Mouse (Mus musculus): Measurements from ENCODE around the gene Il3.
"Not testable (repeated sequence)": the region's sequence is repeated elsewhere in the genome, so short reads cannot be mapped to it uniquely, and the experiment has no call there.

Gene Il3

DNA sequence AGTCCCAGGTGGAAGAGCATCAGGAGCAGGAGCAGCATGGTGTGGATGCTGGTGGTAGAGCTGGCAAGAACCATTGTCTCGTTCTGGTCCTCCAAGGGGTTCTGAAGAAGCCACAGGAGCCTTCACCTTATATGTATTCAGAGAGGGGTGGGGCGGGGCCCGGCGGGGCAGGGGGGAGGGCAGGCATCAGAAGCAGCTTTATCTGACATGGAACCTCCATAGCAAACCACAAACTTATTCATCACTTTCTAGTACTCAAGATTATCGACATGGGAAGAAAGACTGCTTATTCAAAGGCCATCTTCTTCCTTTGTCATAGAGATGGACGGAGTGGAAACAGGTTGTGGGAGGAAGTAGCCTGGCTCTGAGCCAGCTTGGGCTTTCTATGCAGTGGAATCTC, at the start of gene Il3:
Gene Il3, minus strand, starts transcription at position 101 of the 400 bp plus-strand sequence.
- no peak for DNase-seq (ENCODE audit: low spot score in 2 of 2)

DNA sequence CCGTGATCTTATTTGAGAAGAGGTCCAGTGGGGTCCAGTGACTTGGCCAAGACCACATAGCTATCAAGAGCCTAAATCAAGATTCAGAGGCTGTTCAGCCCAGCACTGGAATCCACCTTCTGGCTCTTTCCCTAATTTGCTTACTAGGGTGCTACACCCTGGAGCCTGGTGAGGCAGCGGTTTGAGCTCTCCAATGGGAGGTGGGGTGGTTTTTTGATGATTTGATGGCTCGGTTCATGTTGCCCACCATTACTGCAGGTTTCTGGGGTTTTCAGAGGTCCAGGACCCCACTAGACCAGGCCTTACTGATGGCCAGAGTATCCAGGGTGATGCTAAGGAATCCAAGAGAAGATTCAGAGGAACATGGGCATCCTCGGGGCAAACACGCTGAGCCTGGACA, 48.3 kb upstream of the Il3 start:
- DNase-seq (ENCODE audit: low spot score in 2 of 2) = no peak

DNA sequence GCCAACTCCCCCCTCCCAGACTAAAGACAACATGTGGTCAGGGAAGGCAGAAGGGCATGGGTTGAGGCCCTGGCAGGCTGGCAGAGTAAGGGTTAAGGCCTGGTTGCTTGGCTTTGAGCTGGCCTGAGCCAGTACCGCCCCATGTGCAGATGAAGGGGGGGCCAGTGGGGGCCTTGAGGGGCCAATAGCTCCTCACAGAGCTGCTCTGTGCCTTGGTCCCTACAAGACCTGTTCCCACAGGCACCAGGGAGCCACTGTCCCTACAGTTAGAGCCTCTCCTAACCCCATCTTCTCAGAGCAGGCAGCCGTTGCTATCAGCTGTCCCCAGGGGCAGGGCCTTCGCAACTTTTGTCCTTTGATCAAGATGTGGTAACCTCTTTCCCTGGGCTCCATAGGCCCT, 47.7 kb upstream of the Il3 start:
- DNase-seq (ENCODE audit: low spot score in 2 of 2) = no peak

DNA sequence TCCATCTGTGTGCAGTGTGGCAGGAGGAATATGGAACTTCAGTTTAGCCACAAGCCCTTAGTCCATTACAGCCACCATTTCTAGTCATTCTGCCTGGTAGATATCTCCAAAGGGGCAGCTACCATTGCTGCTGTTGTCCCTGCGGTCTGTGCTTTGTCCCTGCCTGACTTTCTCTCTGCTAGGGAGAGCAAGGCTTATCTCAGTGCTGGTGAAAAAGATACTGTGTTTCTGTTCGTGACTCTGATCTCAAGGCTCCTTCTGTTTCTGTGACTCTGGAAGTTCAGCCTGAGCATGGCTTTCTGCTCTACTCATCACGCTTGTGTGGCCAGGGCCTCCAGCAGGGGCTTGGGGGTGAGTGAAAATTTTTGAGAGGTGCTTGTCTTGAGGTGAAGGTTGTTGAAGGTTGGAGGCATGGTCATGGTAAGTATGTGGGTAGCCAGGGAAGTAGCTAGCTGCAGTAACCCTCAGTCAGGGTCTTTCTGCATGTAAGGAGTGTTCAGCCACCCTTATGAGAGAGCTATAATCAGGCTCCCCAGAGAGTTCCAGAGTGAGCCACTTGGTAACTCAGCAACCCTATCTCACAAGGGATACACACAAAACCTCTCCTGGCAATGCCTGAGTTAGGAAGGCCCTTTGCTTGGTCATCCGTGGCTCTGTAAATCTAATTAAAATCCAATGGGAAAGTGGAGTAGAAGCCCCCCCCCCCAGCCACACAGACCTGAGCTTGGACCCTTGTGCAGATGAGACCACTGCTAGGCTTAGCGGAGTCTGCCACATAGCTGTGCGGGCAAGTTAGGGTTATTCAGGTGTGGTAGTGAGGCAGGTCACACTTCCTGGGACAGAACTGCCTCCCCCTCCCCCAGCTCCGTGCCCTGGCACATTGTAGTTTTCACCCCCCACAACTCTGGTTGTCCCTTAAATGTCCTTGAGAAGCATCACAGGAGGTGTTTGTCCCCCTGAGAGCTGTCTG, 46.6 kb upstream of the Il3 start:
- no peak for DNase-seq (ENCODE audit: low spot score in 2 of 2)

DNA sequence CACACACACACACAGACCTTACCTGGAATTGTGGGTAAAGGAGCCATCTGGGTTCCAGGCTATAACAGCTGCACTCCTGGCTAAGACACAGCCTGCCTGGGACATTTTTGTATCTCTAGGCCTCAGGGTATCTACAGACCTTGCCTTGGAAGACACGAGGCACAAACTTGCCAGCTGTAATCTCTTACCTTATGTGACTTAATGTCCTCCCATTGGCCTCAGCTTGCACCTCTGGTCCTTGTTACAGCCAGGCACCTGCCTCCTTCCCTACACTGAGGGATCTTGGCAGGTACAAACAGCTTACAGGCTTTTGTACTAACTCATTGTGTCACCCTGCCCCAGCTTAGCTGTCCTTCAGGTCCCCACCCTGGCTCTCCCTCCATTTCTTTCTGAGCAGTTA, 45.5 kb upstream of the Il3 start:
- DNase-seq (ENCODE audit: low spot score in 2 of 2) = no peak

DNA sequence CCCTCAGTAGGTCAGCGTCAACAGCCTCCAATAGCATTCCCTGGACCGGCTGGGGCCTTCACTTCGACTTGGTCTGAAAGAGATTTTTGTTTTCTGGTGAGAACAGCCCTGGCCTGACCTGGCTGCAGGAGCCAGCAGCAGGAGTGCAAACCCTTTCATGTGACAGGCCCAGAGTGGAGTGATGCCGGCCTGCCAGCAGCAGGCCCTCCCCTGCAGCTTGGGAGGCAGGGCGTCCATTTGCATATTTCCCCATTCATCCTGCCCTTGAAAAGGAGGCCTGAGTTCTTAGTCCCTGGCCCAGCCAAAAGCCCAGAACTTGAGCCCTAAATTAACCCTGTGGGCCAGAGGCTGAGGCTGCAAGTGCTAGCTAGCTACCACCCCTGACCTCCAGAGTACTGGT, 44.9 kb upstream of the Il3 start:
- DNase-seq (ENCODE audit: low spot score in 2 of 2) = no peak

DNA sequence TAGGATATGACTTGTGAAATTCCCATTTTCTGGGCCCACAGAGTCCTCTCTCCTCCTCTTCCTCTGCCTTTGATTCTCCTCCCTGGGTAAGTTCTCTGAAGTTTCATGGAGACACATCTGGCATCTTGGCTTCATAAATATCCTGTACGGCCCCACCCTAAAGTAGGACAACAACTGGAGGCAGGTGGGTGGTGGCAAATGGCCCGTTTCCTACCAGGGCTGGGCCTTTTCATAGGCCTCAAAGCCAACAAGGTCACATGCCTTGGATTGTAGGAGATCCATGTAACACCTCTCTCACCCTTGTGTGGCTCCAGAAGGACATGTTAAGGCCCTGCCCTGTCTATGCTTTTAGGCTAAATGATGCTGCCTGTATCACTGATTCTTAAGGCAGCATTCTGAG, 43.5 kb upstream of the Il3 start:
- no peak for DNase-seq (ENCODE audit: low spot score in 2 of 2)

DNA sequence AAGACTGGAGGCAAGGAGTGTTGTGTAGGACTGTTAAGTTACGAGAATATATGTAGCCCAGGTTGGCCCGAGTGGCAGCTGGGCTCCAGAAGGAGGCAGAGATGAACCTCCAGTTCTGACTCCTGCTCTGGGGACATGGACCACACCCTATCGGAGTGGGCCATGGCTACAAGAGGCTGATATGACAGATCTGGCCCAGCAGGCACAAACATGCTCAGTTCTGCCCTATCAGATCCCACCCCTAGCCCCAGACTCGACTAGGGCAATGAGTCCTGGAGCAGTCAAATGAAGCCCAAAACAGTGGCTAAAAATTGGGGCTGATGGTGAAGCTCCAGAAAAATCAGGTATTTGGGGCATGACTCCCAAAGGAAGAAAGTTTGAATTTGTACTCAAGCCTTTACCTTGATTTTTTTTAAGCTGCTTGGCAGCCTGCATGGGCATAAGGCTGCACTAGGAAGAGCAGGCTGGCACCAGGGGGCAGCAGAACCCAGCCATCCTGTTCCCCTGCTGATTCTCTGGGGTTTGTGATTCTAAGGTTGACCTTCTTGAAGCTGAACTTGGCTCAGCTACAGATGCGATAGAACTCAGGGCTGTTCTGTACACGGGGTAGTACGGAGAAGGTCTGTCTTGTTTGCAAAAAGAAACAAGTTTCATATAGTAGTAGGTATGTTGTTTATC, 40.2 kb upstream of the Il3 start:
- peak in 1 of 2 experiments; percentile 30 for DNase-seq (ENCODE audit: low spot score in 2 of 2)

DNA sequence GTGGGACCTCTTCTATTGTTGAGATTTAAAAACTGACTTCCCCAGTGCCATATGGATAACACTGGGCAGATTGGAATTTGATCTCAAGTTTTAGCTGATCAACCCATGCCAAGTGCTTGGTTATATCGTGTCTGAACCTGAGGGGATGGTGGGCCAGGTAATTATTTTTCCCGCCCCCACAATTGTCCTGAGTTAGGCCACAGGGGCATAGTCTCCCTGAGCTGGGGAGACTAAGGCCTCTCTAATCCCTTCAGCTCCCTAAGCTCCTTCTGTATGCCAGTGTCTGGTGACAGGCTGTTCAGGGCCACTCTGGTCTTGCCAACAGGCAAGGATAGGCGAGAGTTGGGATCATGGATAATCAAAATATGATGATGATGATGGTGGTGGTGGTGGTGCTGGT, 38.3 kb upstream of the Il3 start:
- DNase-seq (ENCODE audit: low spot score in 2 of 2) = no peak

DNA sequence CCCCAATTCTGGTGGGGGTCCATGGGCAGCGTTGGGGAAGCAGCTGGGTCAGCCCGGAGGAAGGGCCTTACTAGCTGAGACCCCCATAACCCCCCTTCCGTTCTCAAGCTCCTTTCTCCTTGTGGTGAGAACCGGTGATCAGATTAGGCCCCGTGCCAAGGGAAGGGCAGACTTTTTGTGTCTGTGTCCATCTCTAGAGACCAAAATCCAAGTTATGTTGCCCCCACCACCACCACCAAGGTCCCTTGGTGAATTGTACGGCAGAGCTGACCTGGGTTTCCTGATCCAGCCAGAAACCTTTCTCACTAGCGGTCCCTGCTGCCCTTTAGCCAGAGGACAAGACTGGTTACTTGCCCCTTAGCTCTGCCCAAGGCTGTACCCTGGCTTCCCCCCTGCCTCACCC, 37.4 kb upstream of the Il3 start:
- no peak for DNase-seq (ENCODE audit: low spot score in 2 of 2)

DNA sequence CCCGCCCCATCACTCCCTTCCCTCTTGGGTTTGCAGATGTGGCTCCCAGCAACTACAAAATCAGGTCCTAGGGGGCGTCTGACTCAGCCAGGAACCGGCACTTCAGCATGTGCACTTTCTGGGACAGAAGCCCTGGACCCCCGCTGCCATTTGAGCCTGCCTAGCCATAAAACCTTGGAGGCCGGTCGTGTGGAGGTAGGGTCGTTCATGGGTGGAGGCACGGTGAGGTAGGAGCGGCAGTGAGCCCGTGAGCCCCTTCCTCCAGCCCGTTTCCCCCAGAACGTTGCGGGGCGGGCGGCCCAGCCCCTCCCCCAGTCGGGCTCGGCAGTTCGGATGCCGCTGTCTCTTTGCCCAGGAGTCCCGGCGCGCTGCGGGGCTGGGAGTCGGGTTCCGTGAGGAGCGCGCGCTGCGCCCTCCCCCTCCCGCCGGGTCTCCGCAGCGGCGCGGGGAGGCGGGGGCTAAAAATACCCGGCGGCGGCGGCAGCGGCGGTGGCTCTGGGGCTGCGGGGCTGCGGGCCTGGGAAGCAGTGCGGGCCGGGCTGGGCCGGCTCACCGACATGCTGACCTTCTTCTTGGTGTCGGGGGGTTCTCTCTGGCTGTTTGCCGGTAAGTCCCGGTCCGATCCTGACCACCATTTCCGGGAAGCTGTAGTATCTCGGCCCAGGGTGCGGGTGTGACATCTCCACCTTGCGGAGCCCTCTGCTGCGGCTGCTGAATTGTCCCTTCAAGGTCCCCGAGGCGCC, 36.8 kb upstream of the Il3 start, which contains the start of gene Acsl6:
Gene Acsl6, plus strand, starts transcription at position 71 of the 743 bp plus-strand sequence.
- no peak for DNase-seq (ENCODE audit: low spot score in 2 of 2)

DNA sequence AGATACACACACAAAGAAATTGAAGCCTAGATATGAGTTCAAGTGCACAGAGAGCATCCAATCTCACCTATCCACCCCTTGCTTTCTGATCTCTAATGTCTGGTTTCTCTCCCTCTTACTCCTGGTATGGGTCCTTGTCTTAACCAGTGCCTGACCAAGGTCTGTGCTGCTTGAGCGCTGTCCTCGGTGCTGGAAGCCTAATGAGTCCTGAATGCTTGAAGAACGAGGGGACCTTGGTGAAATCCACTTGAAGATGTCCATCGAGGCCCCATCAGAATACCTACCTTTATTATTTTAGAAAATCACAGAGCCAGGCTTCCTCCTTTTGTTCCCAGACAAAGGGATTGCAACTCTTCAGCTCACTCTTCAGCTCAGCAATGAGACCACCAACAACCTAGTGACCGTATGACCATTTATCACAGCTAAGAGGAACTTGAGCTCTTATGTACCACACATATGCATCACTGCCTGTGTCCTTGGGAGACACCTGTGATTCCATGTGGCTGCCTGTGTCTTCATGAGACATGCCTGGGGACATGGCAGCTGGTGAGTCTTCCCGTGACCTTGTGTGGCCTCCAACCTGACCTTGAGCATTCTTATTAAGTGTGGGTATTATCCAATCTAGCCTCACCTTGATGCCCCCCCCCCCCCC, 36.1 kb upstream of the Il3 start:
- no peak for DNase-seq (ENCODE audit: low spot score in 2 of 2)

DNA sequence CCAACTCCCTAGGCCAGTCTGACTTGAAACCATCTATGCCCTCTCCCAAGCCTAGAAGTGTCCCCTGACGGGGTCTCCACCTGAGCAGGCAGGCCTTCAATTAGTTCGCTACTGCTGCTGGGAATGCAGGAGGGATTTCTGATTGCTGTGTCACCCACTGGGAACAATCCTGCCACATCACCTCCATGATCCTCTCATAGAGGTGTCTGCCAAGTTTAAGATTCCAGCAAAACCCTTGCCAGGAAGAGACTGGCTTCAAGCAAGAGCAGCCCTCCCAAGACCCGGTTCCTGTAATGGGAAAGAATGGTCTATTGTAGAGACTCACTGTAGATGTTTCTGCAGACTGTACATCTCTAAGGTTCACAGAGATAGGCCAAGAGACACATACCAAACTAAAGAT, 35.5 kb upstream of the Il3 start:
- no peak for DNase-seq (ENCODE audit: low spot score in 2 of 2)

DNA sequence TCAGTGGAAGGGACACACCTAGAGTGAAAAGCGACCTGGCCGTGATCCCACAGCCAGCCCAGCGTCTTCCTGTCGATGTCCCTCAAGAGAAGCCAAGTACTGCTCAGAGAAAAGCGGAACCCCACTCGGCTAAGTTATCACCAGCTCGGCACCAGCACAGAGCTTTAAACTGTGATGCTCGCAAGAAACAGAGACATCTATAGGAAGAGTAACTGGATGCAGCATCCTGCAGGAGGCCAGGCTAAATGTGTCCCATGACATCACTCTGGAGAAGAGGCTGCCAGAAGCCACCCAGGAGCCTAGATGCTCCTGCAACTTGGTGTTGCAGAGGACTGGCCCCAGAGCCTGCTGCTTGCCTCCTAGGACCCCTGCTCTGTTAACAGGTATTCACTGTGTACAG, 34.9 kb upstream of the Il3 start:
- no peak for DNase-seq (ENCODE audit: low spot score in 2 of 2)

DNA sequence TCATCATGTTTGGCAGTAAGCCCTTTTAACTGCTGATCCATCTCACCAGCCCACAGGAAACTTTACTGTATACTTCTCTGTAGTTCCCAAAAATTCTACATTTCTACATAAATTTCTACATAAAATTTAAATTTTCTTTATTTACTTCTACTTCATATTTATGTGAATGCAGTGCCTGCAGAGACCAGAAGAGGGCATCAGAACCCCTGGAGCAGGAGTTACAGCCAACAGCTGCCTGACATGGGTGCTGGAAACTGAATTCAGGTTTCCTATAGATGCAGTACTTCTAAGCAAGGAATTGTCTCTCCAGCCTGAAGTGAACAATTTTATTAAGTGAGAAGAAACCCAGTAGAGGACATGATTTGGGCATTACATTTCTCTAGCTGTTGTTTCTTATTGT, 31.7 kb upstream of the Il3 start:
- no peak for DNase-seq (ENCODE audit: low spot score in 2 of 2)

DNA sequence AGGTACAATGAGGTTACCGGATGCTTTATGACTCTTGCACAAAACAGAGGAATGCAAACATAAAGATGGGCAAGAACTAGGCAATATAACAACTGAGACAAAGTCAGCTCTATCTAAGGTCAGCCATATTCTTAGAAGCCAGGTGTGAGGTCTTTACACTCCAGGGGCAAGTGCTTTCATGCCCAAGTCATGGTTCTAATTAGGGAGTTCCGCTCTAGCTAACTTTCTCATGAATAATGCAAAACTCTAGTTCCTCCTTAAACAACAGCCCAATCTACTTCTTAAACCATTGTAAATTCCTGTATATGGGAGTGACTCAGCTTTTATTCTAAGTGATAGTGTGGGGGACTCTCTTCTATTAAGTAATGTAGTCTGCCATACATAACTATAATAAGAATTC, 30.4 kb upstream of the Il3 start:
- not testable (repeated sequence) for DNase-seq (ENCODE audit: low spot score in 2 of 2)

DNA sequence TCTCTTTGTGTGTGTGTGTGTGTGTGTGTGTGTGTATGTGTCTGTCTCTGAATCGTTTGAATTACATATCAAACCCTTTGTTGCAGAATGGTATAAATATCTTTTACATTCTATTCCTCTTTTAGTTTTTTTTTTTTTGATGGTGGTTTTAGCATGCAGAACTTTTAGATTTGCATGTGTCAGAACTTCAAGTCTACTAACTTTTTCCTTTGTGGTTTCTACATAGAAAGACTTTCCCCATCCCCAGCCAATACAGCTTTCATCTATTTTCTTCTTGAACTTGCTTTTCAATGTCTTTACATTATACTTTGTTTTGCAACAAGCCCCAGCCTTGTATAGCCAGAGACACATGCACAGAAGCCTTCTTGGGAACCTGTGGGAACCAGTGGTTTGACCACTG, 29.7 kb upstream of the Il3 start:
- no peak for DNase-seq (ENCODE audit: low spot score in 2 of 2)

DNA sequence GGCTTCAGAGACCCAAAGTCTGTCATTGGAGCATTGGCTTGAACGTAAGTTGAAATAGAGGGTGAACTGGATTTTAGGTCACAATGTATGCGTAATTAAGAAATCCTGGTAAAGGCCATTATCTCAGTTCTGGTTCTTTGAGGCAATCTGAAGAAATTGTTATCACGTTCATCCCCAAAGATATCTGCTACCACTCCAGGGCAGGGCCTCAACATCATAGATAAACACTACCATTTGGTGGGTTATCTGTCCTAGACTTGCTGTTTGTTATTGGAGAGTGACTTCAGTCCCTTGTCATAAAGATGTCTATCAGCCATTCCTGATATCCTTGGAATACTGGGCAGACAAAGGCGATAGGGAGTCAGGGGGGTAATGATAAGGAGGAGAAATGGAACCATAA, 28.9 kb upstream of the Il3 start:
- DNase-seq (ENCODE audit: low spot score in 2 of 2) = no peak

DNA sequence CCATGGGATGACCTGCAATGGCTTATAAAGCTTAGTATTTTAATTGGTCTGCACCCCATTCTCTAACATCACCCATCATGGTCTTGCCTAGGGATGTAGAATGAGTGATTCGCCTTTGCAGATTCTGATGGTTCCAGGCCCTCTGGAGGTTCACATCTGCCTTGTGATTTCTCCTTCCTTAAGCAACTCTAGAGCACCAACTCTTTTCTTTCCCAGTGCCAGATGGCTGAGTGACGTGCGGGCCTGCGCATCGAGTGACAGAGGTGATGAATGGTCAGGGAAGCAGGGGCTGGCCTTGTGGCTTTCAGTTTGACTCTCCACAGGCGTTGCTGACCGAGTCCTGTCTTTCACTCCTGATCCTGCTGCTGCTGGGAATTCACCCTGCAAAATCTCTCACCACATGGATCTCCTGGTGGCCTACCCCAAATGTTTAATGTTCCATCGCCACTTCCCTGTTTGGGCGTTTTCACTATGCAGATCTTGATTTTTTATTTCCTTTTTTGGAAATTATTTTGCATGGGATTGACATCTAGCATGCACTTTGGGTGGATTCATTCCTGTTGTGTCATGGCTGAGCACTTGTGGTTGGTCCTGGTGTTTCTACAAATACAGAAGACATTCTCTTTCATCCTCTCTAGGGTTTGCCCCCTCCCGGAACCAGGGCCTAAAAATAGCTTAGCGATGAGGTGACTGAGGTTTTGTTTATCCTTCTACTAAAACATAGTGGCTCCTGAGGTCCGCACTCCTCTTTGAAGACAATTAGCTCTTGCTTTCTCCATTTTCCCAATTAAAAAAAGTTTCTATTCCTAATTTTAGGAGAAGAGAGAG, 27.1 kb upstream of the Il3 start:
- DNase-seq (ENCODE audit: low spot score in 2 of 2) = no peak

DNA sequence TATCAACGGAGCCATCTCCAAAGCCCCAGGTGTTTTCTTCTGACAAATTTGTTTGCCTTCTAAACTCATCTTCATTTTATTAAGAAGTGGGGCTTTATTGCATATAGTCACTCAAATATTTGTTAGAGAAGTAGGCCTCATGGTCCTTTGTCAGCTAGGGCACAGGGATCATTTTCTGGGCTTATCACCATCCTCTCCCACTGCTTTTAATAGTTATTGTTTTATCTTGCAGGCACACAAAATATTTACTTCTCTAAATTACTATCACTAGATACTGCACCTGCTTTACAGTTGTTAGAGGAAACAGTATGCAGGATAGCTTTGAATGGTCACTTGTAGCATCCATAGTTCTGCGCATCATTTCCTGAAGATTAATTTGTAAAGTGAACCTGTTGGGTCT, 25.1 kb upstream of the Il3 start:
- DNase-seq (ENCODE audit: low spot score in 2 of 2) = no peak

All from urinary bladder, adult 18-20 months (tissue).